Mouse (Mus musculus) stomach, postnatal 0 days (tissue): ENCODE measurements around the gene Ccl6.

Source experiments
- CTCF ChIP-seq: IDR thresholded peaks from 2 replicates; pipeline ENCODE4 v1.5.1; 2016; ENCODE audit warnings: antibody characterized with exemption, low read depth, mild to moderate bottlenecking, moderate library complexity
- EP300 ChIP-seq: optimal IDR thresholded peaks from 2 replicates; pipeline ENCODE3; 2016; ENCODE audit warnings: antibody characterized with exemption

DNA sequence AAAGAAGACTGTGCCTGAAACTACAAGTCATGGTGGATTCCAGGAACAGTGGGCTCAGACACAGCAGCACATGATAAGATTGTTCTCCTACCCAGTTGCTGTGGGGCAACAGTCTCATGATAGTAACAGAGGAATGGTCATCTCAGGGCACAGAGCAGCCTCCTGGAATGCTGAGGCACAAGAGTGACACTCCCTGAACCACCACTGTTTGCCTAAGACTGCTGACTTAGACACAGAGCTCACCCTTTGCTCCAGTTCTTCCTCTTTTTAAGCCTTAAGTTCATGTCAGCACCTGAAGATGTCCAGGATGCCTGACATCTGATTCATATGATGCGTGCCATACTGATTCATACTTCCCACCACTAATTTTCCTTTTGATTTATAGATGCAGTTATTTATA lies 23.7 kb upstream of the Ccl6 start:
- TF ChIP-seq CTCF = no peak
- no peak for TF ChIP-seq EP300
